Mouse (Mus musculus): Measurements from ENCODE around the gene Taar7f.
"Not testable (repeated sequence)": the region's sequence is repeated elsewhere in the genome, so short reads cannot be mapped to it uniquely, and the experiment has no call there.

Taar7f gene

DNA sequence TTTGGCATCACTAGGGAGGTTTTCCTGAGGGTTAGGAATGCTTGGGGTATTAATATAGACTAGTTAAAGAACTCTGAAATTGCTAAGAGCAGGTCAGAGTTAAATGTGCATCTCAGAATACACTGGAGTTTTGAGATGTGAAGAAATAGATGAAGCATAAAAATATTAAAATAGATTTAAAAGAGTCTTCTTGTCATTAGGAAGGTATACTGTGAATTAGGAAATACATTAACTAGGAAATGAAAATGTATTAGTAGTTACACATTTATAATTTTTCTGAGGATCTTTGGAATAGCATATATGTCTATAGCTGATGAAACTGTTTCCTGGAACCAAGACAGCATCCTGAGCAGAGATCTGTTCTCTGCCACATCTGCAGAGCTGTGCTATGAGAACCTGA lies at the start of gene Taar7f:
Gene Taar7f, plus strand, starts transcription at position 301 of the 400 bp plus-strand sequence.
- no peak for DNase-seq

DNA sequence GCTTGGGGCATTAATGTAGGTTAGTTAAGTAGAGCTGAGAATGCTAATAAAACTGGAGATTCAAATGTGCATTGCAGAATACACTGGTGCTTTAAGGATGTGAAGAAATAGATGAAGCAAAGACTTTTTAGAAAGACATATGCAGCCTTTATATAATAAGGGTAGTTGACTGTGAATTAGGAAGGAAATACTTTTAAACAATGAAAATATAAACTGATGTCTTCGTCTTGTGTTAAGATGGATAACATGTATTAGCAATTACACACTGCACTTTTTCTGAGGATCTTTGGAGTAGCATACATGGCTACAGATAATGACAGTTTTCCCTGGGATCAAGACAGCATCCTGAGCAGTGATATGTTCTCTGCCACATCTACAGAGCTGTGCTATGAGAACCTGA lies 49.7 kb upstream of the Taar7f start, which contains the start of gene Taar7b:
Gene Taar7b, plus strand, starts transcription at position 301 of the 400 bp plus-strand sequence.
- no peak for DNase-seq

- DNase-seq, result no peak
These were observed 42.9 kb upstream of the Taar7f start for GRCm38 (mm10) chr10:24006442-24006841.

- no peak for DNase-seq
These were observed 42.3 kb upstream of the Taar7f start for GRCm38 (mm10) chr10:24007034-24007433.

GRCm38 (mm10) chr10:24008143-24008542 lies 41.2 kb upstream of the Taar7f start:
- DNase-seq, result no peak

DNA sequence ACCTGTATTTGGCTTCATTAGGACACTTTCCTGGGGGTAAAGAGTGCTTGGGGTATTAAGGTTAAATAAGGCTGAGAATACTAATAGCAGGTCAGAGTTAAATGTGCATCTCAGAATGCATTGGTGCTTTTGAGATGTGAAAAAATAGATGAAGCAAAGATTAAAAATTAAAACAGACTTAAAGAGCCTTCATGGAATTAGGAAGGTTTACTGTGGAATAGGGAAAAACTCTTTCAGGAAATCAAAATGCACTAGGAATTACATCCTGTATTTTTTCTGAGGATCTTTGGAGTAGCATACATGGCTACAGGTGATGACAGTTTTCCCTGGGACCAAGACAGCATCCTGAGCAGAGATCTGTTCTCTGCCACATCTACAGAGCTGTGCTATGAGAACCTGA lies 22.4 kb upstream of the Taar7f start, which contains the start of gene Taar7d:
Gene Taar7d, plus strand, starts transcription at position 301 of the 400 bp plus-strand sequence.
- DNase-seq, result no peak

DNA sequence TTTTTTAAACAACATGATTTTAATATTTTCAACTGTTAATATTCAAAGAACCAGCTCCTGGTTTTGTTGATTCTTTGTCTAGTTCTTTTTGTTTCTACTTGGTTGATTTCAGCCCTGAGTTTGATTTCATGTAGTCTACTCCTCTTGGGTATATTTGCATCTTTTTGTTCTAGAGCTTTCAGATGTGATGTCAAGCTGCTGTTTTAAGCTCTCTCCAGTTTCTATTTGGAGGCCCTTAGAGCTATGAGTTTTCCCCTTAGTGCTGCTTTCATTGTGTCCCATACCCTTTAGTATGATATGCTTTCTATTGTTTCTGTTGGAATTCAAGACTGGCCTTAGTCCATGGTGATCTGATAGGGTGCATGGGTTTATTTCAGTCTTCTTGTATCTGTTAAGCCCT lies 18.0 kb upstream of the Taar7f start:
- no peak for DNase-seq

- no peak for DNase-seq
These were observed 12.0 kb upstream of the Taar7f start, which contains the start of gene Taar7e for GRCm38 (mm10) chr10:24037314-24037713. TSS of gene Taar7e (plus strand) at chr10:24037614.

DNA sequence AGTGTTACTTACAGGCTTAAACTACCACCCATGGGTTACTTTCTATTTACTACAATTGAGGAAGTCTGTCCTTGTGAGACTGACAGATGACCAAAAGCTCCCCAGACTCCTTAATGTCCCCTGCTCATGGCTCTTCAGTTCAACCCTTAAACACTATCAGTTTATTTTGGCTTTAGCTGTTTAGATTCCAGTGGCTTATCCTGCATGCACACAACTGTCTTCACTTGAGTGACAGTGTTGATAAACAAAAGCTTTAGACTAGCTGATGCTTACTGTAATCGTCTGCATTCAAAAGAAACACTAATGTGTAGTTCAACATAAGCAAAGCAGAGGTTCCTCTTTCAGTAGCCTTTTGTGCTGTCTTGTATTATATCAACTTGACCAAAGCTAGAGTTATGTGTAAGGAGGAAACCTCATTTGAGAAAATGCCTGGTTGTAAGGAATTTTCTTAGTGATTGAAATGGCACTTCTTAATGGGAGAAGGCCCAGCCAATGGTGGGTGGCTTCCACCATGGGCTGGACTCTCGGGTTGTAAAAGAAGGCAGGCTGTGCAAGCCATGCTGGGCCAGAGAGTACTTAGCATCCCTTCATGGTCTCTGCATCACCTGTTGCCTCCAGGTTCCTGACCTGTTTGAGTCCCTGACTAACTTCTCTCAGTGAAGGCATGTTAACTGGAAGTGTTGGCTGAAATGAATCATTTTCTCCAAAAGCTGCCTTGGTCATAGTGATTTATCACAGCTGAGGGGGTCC lies 9.0 kb upstream of the Taar7f start:
- DNase-seq, result no peak

GRCm38 (mm10) chr10:24052039-24052438 lies 2.7 kb downstream of the Taar7f start:
- DNase-seq, result no peak

- no peak for DNase-seq
These were observed 9.7 kb downstream of the Taar7f start for GRCm38 (mm10) chr10:24058986-24059385.

GRCm38 (mm10) chr10:24074751-24075150 lies 25.4 kb downstream of the Taar7f start:
- DNase-seq, result not testable (repeated sequence)

- not testable (repeated sequence) for DNase-seq
These were observed 26.9 kb downstream of the Taar7f start, which contains the start of gene Taar8a for GRCm38 (mm10) chr10:24076200-24076599. TSS of gene Taar8a (plus strand) at chr10:24076500.

DNA sequence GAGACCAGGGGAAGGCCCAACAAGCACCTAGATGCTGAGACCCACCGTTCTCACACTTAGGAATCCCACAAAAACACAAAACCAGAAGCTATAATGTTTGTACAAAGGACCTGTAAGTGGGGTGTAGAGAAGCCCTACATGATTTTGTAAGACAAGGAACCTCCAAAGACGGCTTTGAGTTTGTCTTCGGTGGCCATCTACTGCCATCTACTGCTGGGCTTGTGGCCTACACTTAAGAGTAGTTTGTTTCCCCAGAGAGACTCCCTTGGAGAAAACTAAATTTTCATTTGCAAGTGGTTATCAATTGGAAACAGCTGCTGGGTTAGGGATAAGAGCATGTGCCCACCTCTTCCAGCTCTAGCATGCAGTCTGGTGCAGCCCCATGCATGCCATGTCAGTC lies 30.9 kb downstream of the Taar7f start:
- DNase-seq, result peak; percentile 53

DNA sequence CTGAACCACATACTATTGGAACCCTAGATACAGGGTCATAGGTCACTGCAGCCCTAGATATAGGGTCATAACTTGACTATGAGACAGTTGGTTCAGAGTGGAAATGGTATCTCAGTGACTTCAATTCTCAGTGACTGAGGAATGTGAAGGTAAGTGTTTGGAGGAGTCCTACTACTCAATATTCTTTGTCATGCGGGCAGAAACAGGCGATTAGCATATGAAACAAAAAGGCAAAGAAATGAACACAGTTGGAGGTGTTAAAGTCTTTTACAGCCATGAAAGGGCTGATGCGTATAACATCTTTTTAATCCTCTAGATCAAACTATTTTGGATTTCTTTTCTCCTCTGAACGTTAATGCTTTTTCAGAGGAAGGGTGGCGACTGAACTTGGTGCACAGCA lies 36.6 kb downstream of the Taar7f start:
- DNase-seq, result no peak

- DNase-seq, result no peak
These were observed 37.2 kb downstream of the Taar7f start for GRCm38 (mm10) chr10:24086555-24086954.

- DNase-seq, result no peak
These were observed 37.9 kb downstream of the Taar7f start for GRCm38 (mm10) chr10:24087168-24087567.

- no peak for DNase-seq
These were observed 42.9 kb downstream of the Taar7f start, which contains the start of gene Taar8b for GRCm38 (mm10) chr10:24092194-24092593. TSS of gene Taar8b (minus strand) at chr10:24092294.

DNA sequence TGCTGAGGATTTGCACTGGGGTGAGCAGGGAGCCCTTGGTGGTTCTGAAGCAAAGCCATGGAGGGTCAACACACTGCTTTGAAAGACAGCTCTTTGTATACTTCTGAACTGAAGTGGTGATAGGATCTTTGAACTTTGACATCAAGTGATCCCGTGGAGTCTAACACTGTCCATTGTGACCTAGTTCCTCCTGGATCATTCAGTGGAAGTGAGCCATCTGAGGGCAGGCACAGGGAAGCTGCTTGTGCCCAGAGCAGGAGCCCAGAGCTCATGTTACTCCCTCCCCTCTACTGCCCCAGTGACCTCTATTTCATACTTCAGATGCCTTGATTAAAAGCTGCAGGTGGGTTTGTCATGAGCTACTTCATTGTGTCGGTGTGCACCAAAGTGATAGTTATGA lies 47.7 kb downstream of the Taar7f start:
- DNase-seq, result not testable (repeated sequence)
